ENCODE assay signal across 8 mouse cellular contexts in genomic region chr6:124863658-124864298, GRCm38 (mm10). TPM values are rescaled to one million over a fixed set of nuclear protein-coding genes. Genes with fewer than 3 reads are reported as not detected.
A peak's percentile ranks its signal among the peaks of the same experiment; 100 is the strongest.
DNase-seq lines count a peak whose midpoint lies in the region; ATAC-seq and TF ChIP-seq lines count a peak whose summit lies in the region.

Gene Gpr162 (minus strand): TSS chr6:124863983.

- H3K4me1 ChIP-seq in embryonic fibroblast, embryonic 13.5 days (ENCODE audit: control insufficient read depth, insufficient read depth, low read length) = no peaks in the 10 kb centered on the region
- H3K4me1 ChIP-seq in lung, embryonic 16.5 days (replicated peaks; ENCODE audit: control insufficient read depth, insufficient read depth, low read length) = peaks cover 11% of the 10 kb centered on the region

- peak within 1 kb of the TSS; percentile 99 for H3K4me2 ChIP-seq in lung, embryonic 16.5 days (ENCODE audit: low read depth, low read length)

- H3K27me3 ChIP-seq in lung, embryonic 16.5 days (ENCODE audit: control insufficient read depth, insufficient read depth, low read depth, low read length) = peaks cover 38% of the 10 kb centered on the region

- peak; percentile 66 for DNase-seq in CD4-positive helper T cell, adult 2 months (ENCODE audit: low read depth, low spot score)
- DNase-seq in adrenal gland, postnatal 25 days = peak; percentile 64
- peak; percentile 75 to 78 for DNase-seq in layer of hippocampus, postnatal 10 days (ENCODE audit: low spot score in 2 of 2)
- peak; percentile 43 for DNase-seq in ovary, postnatal 10 days (ENCODE audit: low spot score)
- DNase-seq in urinary bladder, postnatal 14 days (ENCODE audit: low spot score) = peak; percentile 68

- TF ChIP-seq CTCF in embryonic fibroblast, embryonic 13.5 days (IDR thresholded peaks at IDR 0.05; ENCODE audit: borderline replicate concordance, insufficient read depth, low read length) = no peak

- H3K9ac ChIP-seq in lung, embryonic 16.5 days (ENCODE audit: low read length) = peak within 1 kb of the TSS; percentile 72

- H3K36me3 ChIP-seq in lung, embryonic 16.5 days (ENCODE audit: control insufficient read depth, insufficient read depth, low read length) = no peaks in the 10 kb centered on the region

- WGBS in lung, embryonic 16.5 days = under 1% methylated on average over 38 of the region's 43 CpGs

- no peak for TF ChIP-seq POLR2A in embryonic fibroblast, embryonic 13.5 days (IDR thresholded peaks at IDR 0.05; ENCODE audit: low read depth, low read length)

- H3K4me3 ChIP-seq in embryonic fibroblast, embryonic 13.5 days (ENCODE audit: insufficient read depth, low read length) = peak within 1 kb of the TSS; percentile 34
- peak within 1 kb of the TSS; percentile 59 for H3K4me3 ChIP-seq in lung, embryonic 16.5 days (ENCODE audit: low read length)

- no peak within 1 kb of the TSS for H3K27ac ChIP-seq in embryonic fibroblast, embryonic 13.5 days (ENCODE audit: insufficient read depth, low read length)
- no peak within 1 kb of the TSS for H3K27ac ChIP-seq in lung, embryonic 16.5 days (ENCODE audit: low read length)

- peak; percentile 28 to 40; a peak in 1 of 4 replicates for ATAC-seq in hematopoietic stem cell, adult 5-6 weeks (replicated peaks in 1 of 2; ENCODE audit: insufficient read depth in 1 of 2, low FRiP score in 2 of 2, low TSS enrichment in 1 of 2, low read depth in 1 of 2, poor library complexity in 2 of 2, severe bottlenecking in 2 of 2)
- ATAC-seq in lung, embryonic 16.5 days (ENCODE audit: low read depth) = peak; percentile 66

- H3K9me3 ChIP-seq in lung, embryonic 16.5 days (ENCODE audit: control insufficient read depth, low read length) = no peaks in the 10 kb centered on the region

RNA-seq across cellular contexts. Expression of gene Gpr162, which starts in this region (rescaled TPM):
- 0.90 and 1.5 TPM in 2 replicates for total RNA-seq in adrenal gland, postnatal 25 days (2021)
- polyA plus RNA-seq in embryonic fibroblast, embryonic 13.5 days (2011; ENCODE audit: insufficient read length, low read depth, missing spikeins) = 0.55 and 0.63 TPM in 2 replicates
- total RNA-seq in hematopoietic stem cell, adult 5-6 weeks (2017) = 0.15 TPM in 1 of 2 replicates, not detected in the other
- 100 to 1,000 TPM; 162 to 178 TPM for total RNA-seq in layer of hippocampus, postnatal 10 days (2021)
- polyA plus RNA-seq in lung, embryonic 16.5 days (2015; fragmentation: Nextera tagmentation; extraction: Ambion mirVana) = 0.54 and 1.3 TPM in 2 replicates

Comparison
In these comparisons a context has a peak if more than half of its experiments do, and no peak if none do; other contexts are left out.
1. RNA of gene Gpr162 (total RNA-seq): 162 to 178 TPM in layer of hippocampus, postnatal 10 days; 0.90 to 1.5 TPM in adrenal gland, postnatal 25 days and 0.15 TPM in hematopoietic stem cell, adult 5-6 weeks; every median in the first group is over 10 times any median in the second.
2. Peak in ATAC-seq in hematopoietic stem cell, adult 5-6 weeks; RNA of the gene not detected or under 1 TPM.
3. Peak in every context shown above with its lines, with median percentiles within 50 percentile points of each other: DNase-seq.